Mouse (Mus musculus): ENCODE measurements around the gene Fbxo6.

DNA sequence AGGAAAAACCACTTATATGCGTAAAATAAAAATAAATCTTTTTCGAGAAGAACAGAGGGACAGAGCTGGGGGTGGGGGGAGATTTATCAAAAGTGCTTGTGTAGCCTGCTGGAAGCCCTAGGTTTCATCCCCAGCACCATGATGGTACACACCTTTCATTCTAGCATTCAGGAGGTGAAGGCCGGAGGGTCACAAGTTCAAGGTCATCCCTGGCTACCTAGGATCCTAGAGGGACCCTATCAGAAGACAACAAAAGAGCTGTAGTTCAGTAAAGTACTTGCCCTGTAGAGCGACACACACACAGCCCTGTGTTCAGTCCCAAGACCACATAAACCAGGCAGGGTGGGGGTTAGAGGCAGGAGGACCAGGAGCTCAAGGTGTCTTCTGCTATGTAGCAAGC, 2.1 kb upstream of the Fbxo6 start:
- TF ChIP-seq POLR2A (IDR thresholded peaks at IDR 0.05; ENCODE audit: insufficient read length, low read depth) (no peak), TCF12 (IDR thresholded peaks at IDR 0.05; ENCODE audit: insufficient read depth, poor library complexity, severe bottlenecking) (no peak)

Data from myocyte (in vitro differentiated cells).